Mouse (Mus musculus) C2C12 (cell line): ENCODE data around the gene Stk32c.

Experiments
- CEBPB ChIP-seq: IDR thresholded peaks from one replicate; pipeline ENCODE4 v1.6.1; 2011; ENCODE audit warnings: low read depth, mild to moderate bottlenecking, control low read depth, moderate library complexity
- CTCF ChIP-seq: IDR thresholded peaks from one replicate; pipeline ENCODE4 v1.5.1; 2011; ENCODE audit not compliant: control insufficient read depth, insufficient read depth, insufficient read length
- FOSL1 ChIP-seq: IDR thresholded peaks from one replicate; pipeline ENCODE4 v1.8.0; 2011; ENCODE audit warnings: mild to moderate bottlenecking, low read length; ENCODE audit not compliant: poor library complexity, insufficient read depth, severe bottlenecking
- USF1 ChIP-seq: IDR thresholded peaks from one replicate; pipeline ENCODE4 v1.6.1; 2011; ENCODE audit warnings: low read depth, mild to moderate bottlenecking, control low read depth, moderate library complexity

GRCm38 (mm10) chr7:139078181-139078580, 134.9 kb downstream of the Stk32c start:
- no peak for TF ChIP-seq CTCF
- TF ChIP-seq FOSL1, result no peak
- no peak for TF ChIP-seq USF1
- no peak for TF ChIP-seq CEBPB
